ENCODE assay signal across 8 mouse cellular contexts in genomic region chr8:94996899-94997856, GRCm38 (mm10). TPM values are rescaled to one million over a fixed set of nuclear protein-coding genes. Genes with fewer than 3 reads are reported as not detected.
DNase-seq lines count a peak whose midpoint lies in the region; ATAC-seq and TF ChIP-seq lines count a peak whose summit lies in the region.

No protein-coding gene starts in this region.

- peak overlapping the region; percentile 84 for H3K9ac ChIP-seq in forebrain, embryonic 15.5 days (replicated peaks)

- no peak overlapping the region for H3K4me3 ChIP-seq in heart, embryonic 10.5 days
- H3K4me3 ChIP-seq in G1E (ENCODE audit: low read depth, low read length): peak overlapping the region; percentile 42; the same call in 1 of the 2 replicates
- peak overlapping the region; percentile 57 for H3K4me3 ChIP-seq in forebrain, embryonic 15.5 days
- peak overlapping the region; percentile 79 for H3K4me3 ChIP-seq in midbrain, embryonic 10.5 days

- TF ChIP-seq CTCF in G1E (IDR thresholded peaks at IDR 0.05; ENCODE audit: low read depth, low read length): no peak

- ATAC-seq in G1E (ENCODE audit: extremely low read depth, insufficient number of reproducible peaks, low FRiP score, poor library complexity, severe bottlenecking): no peak
- no peak for ATAC-seq in forebrain, embryonic 15.5 days (replicated peaks)
- ATAC-seq in megakaryocyte progenitor cell, adult 5-6 weeks (replicated peaks; ENCODE audit: poor library complexity): no peak

- 0 out of 2 replicates have a peak overlapping the region, but pooled peaks have one; percentile 29 for H3K27ac ChIP-seq in heart, embryonic 10.5 days
- H3K27ac ChIP-seq in forebrain, embryonic 15.5 days (replicated peaks): peak overlapping the region; percentile 96
- peak overlapping the region; percentile 98 for H3K27ac ChIP-seq in midbrain, embryonic 10.5 days (replicated peaks)

- no peak for DNase-seq in heart, embryonic 10.5 days (ENCODE audit: low spot score)
- DNase-seq in heart, adult 9 months (ENCODE audit: low spot score in 2 of 2): no peak
- no peak for DNase-seq in G1E (ENCODE audit: low spot score)
- DNase-seq in midbrain, embryonic 10.5 days (ENCODE audit: low spot score): no peak
- DNase-seq in c-Kit-positive CD71-positive TER-119-positive erythroid progenitor cells, embryonic 14.5 days (ENCODE audit: low spot score): no peak
- no peak for DNase-seq in gastrocnemius, postnatal 36 days

- H3K4me1 ChIP-seq in heart, embryonic 10.5 days: peaks cover 77% of the 10 kb centered on the region
- peaks cover 100% of the 10 kb centered on the region for H3K4me1 ChIP-seq in G1E (ENCODE audit: insufficient read depth, low read depth, low read length)
- peaks cover 84% of the 10 kb centered on the region for H3K4me1 ChIP-seq in forebrain, embryonic 15.5 days
- H3K4me1 ChIP-seq in midbrain, embryonic 10.5 days: peaks cover 100% of the 10 kb centered on the region

- H3K9me3 ChIP-seq in heart, embryonic 10.5 days: no peaks in the 10 kb centered on the region
- no peaks in the 10 kb centered on the region for H3K9me3 ChIP-seq in G1E (replicated peaks)
- no peaks in the 10 kb centered on the region for H3K9me3 ChIP-seq in forebrain, embryonic 15.5 days
- no peaks in the 10 kb centered on the region for H3K9me3 ChIP-seq in midbrain, embryonic 10.5 days (replicated peaks)

- no peaks in the 10 kb centered on the region for H3K36me3 ChIP-seq in heart, embryonic 10.5 days
- peaks cover 100% of the 10 kb centered on the region for H3K36me3 ChIP-seq in G1E (replicated peaks)
- H3K36me3 ChIP-seq in forebrain, embryonic 15.5 days: 0 out of 2 replicates have a peak, but pooled peaks cover under 1% of the 10 kb centered on the region
- peaks cover 31% of the 10 kb centered on the region for H3K36me3 ChIP-seq in midbrain, embryonic 10.5 days

- intact Hi-C loops in gastrocnemius, postnatal 36 days (cut with DNase I): no loop called here

- H3K4me2 ChIP-seq in forebrain, embryonic 15.5 days (replicated peaks): peak overlapping the region; percentile 67

- H3K27me3 ChIP-seq in heart, embryonic 10.5 days (ENCODE audit: insufficient read depth, poor library complexity, severe bottlenecking): peaks cover 26% of the 10 kb centered on the region
- no peaks in the 10 kb centered on the region for H3K27me3 ChIP-seq in G1E (ENCODE audit: insufficient read depth, low read length)
- no peaks in the 10 kb centered on the region for H3K27me3 ChIP-seq in forebrain, embryonic 15.5 days
- H3K27me3 ChIP-seq in midbrain, embryonic 10.5 days (ENCODE audit: low read depth, poor library complexity, severe bottlenecking): no peaks in the 10 kb centered on the region

- 77% methylated on average over 6 of the region's 6 CpGs for WGBS in heart, embryonic 10.5 days
- 35% methylated on average over 6 of the region's 6 CpGs for WGBS in forebrain, embryonic 15.5 days
- WGBS in midbrain, embryonic 10.5 days: 55% methylated on average over 6 of the region's 6 CpGs

RNA-seq across cellular contexts. Expression of gene Adgrg3, which starts 20.3 kb away (rescaled TPM):
- 3.0 and 3.9 TPM in 2 replicates for polyA plus RNA-seq in heart, embryonic 10.5 days (2016; fragmentation: Nextera tagmentation; extraction: Ambion mirVana)
- total RNA-seq in G1E (2014; fragmentation: Nextera tagmentation) (not detected in 2 replicates), G1E (2017) (0.17 and 0.49 TPM in 2 replicates)
- polyA plus RNA-seq in G1E (2012): 0.10 and 0.12 TPM in 2 replicates
- polyA plus RNA-seq in forebrain, embryonic 15.5 days (2015; fragmentation: Nextera tagmentation; extraction: Ambion mirVana): 1.0 and 1.2 TPM in 2 replicates
- polyA plus RNA-seq in midbrain, embryonic 10.5 days (2016; fragmentation: Nextera tagmentation; extraction: Ambion mirVana): 3.8 and 3.9 TPM in 2 replicates
- 106 and 111 TPM in 2 replicates for total RNA-seq in megakaryocyte progenitor cell, adult 5-6 weeks (2015)
- 178 and 215 TPM in 2 replicates for total RNA-seq in megakaryocyte progenitor cell, adult 5-6 weeks (2017)
- total RNA-seq in gastrocnemius, postnatal 36 days (2021): under 1 TPM; 0.20 to 0.52 TPM

RNA-seq across cellular contexts. Expression of gene Adgrg1, which starts 22.6 kb away (rescaled TPM):
- polyA plus RNA-seq in heart, embryonic 10.5 days (2016; fragmentation: Nextera tagmentation; extraction: Ambion mirVana): 9.0 and 16.6 TPM in 2 replicates
- 339 and 345 TPM in 2 replicates for total RNA-seq in G1E (2014; fragmentation: Nextera tagmentation)
- total RNA-seq in G1E (2017): 54.0 and 57.7 TPM in 2 replicates
- 211 and 229 TPM in 2 replicates for polyA plus RNA-seq in G1E (2012)
- polyA plus RNA-seq in forebrain, embryonic 15.5 days (2015; fragmentation: Nextera tagmentation; extraction: Ambion mirVana): 135 and 140 TPM in 2 replicates
- polyA plus RNA-seq in midbrain, embryonic 10.5 days (2016; fragmentation: Nextera tagmentation; extraction: Ambion mirVana): 116 and 163 TPM in 2 replicates
- 88.4 and 140 TPM in 2 replicates for total RNA-seq in megakaryocyte progenitor cell, adult 5-6 weeks (2015)
- 48.8 and 85.6 TPM in 2 replicates for total RNA-seq in megakaryocyte progenitor cell, adult 5-6 weeks (2017)
- 10 to 100 TPM; 20.9 to 25.5 TPM for total RNA-seq in gastrocnemius, postnatal 36 days (2021)

RNA-seq across cellular contexts. Expression of gene Drc7, which starts 57.7 kb away (rescaled TPM):
- 0.09 TPM in 1 of 2 replicates, not detected in the other for polyA plus RNA-seq in heart, embryonic 10.5 days (2016; fragmentation: Nextera tagmentation; extraction: Ambion mirVana)
- not detected in 2 replicates for total RNA-seq in G1E (2014; fragmentation: Nextera tagmentation)
- 0.05 TPM in 1 of 2 replicates, not detected in the other for total RNA-seq in G1E (2017)
- 0.02 TPM in 1 of 2 replicates, not detected in the other for polyA plus RNA-seq in G1E (2012)
- 0.96 and 1.4 TPM in 2 replicates for polyA plus RNA-seq in forebrain, embryonic 15.5 days (2015; fragmentation: Nextera tagmentation; extraction: Ambion mirVana)
- polyA plus RNA-seq in midbrain, embryonic 10.5 days (2016; fragmentation: Nextera tagmentation; extraction: Ambion mirVana): 0.11 and 0.14 TPM in 2 replicates
- 1.2 and 1.8 TPM in 2 replicates for total RNA-seq in megakaryocyte progenitor cell, adult 5-6 weeks (2015)
- total RNA-seq in megakaryocyte progenitor cell, adult 5-6 weeks (2017): 3.8 and 7.1 TPM in 2 replicates
- not detected for total RNA-seq in gastrocnemius, postnatal 36 days (2021)

Comparison
In these comparisons a context has a peak if more than half of its experiments do, and no peak if none do; other contexts are left out.
1. H3K27ac ChIP-seq: peak in every context shown above with its lines; median percentile 98 in midbrain, embryonic 10.5 days; 96 in forebrain, embryonic 15.5 days; 29 in heart, embryonic 10.5 days.